Mouse (Mus musculus) Patski (cell line): ENCODE data around the gene Lrrc28. TPM values are rescaled to one million over a fixed set of nuclear protein-coding genes. Genes with fewer than 3 reads are reported as not detected.
"Not testable (repeated sequence)": the region's sequence is repeated elsewhere in the genome, so short reads cannot be mapped to it uniquely, and the experiment has no call there.

Source experiments
- ATAC-seq: fragments of 100-300 bp; one replicate; pipeline ENCODE4 v1.8.0; 2021
- CTCF ChIA-PET: fragments of 350-600 bp; sonication (Branson Sonifier 250); formaldehyde crosslinking; loops from one replicate; lab custom pipeline; 2022; ENCODE audit warnings: inconsistent platforms; lab: Charles Lee
- POLR2A ChIA-PET: fragments of 350-600 bp; sonication (Branson Sonifier 250); formaldehyde crosslinking; loops from one replicate; lab custom pipeline; 2022; ENCODE audit warnings: antibody characterized with exemption, inconsistent platforms; lab: Charles Lee
- DNase-seq: peaks from one replicate; pipeline ENCODE4 v3.0.0-alpha.2; 2011; ENCODE audit warnings: low read depth, low spot score
- H3K27me3 ChIP-seq: fragments of 371-371 bp; one replicate; pipeline ENCODE4 v1.5.1; 2021
- CTCF ChIP-seq: fragments of 100-300 bp; IDR thresholded peaks from one replicate; pipeline ENCODE4 v1.5.1; 2021
- in situ Hi-C: fragments of 300-500 bp; cut with MboI; formaldehyde crosslinking; loops from 3 replicates; pipeline ENCODE4 v1.11.1; 2018; ENCODE audit warnings: low pct_unique_long_range_greater_than_20kb, mixed read lengths
- polyA plus RNA-seq: library from polyadenylated mRNA; unstranded; gene quantifications from one replicate; pipeline ENCODE4 v1.2.3, GENCODE M21; 2021

The Lrrc28 gene
- polyA plus RNA-seq, 1 experiment from 2014 or later = 13.0 TPM

GRCm38 (mm10) chr7:67528063-67528811 is 116.8 kb downstream of the Lrrc28 start:
- CTCF ChIA-PET = interaction anchor here (1.0 kb wide), 1 partner anchor 144 kb away, joined by 3 read pairs; no protein-coding TSS in a partner anchor

GRCm38 (mm10) chr7:67525886-67526580 is 119.0 kb downstream of the Lrrc28 start:
- CTCF ChIA-PET = no interaction called here
- in situ Hi-C loops = no loop called here
- TF ChIP-seq CTCF = no peak
- H3K27me3 ChIP-seq = no peaks in the 10 kb centered on the region
- POLR2A ChIA-PET = interaction anchor here (0.7 kb wide), 1 partner anchor 29 kb away, joined by 3 read pairs; no protein-coding TSS in a partner anchor
- DNase-seq (no peak), ATAC-seq (no peak)

More at GRCm38 (mm10) chr7:67528063-67528811, 116.8 kb downstream of the Lrrc28 start:
- no peaks in the 10 kb centered on the region for H3K27me3 ChIP-seq
- POLR2A ChIA-PET = interaction anchor here (0.6 kb wide), 1 partner anchor 142 kb away, joined by 3 read pairs; no protein-coding TSS in a partner anchor
- TF ChIP-seq CTCF = no peak
- no peak for ATAC-seq
- in situ Hi-C loops = no loop called here
- DNase-seq = no peak

- CTCF ChIA-PET, DNase-seq, in situ Hi-C loops, H3K27me3 ChIP-seq, POLR2A ChIA-PET, ATAC-seq: not testable (repeated sequence)
These were observed 121.0 kb downstream of the Lrrc28 start for GRCm38 (mm10) chr7:67524069-67524468.

GRCm38 (mm10) chr7:67523400-67523799 is 121.7 kb downstream of the Lrrc28 start:
- ChIA-PET POLR2A (no interaction called here), CTCF (interaction anchor here (0.9 kb wide), 1 partner anchor 14 kb away, joined by 5 read pairs; no protein-coding TSS in a partner anchor)

GRCm38 (mm10) chr7:67521731-67522130 is 123.3 kb downstream of the Lrrc28 start:
- in situ Hi-C loops, DNase-seq, CTCF ChIA-PET, POLR2A ChIA-PET, ATAC-seq, H3K27me3 ChIP-seq: not testable (repeated sequence)

More at GRCm38 (mm10) chr7:67523400-67523799, 121.7 kb downstream of the Lrrc28 start:
- DNase-seq (no peak), ATAC-seq (no peak)
- in situ Hi-C loops = no loop called here
- H3K27me3 ChIP-seq = no peaks in the 10 kb centered on the region
- TF ChIP-seq CTCF = no peak

GRCm38 (mm10) chr7:67520959-67521358 is 124.1 kb downstream of the Lrrc28 start:
- in situ Hi-C loops = no loop called here
- DNase-seq = no peak
- H3K27me3 ChIP-seq = no peaks in the 10 kb centered on the region
- ChIA-PET CTCF (interaction anchor here (1.7 kb wide), 1 partner anchor 15 kb away, joined by 5 read pairs; no protein-coding TSS in a partner anchor), POLR2A (no interaction called here)
- no peak for ATAC-seq
- peak; percentile 47 for TF ChIP-seq CTCF

GRCm38 (mm10) chr7:67520001-67520400 is 125.1 kb downstream of the Lrrc28 start:
- ChIA-PET CTCF (interaction anchor here (1.3 to 1.7 kb wide), 4 partner anchors 14 to 276 kb away, joined by 3 to 5 read pairs (median 4); no protein-coding TSS in a partner anchor), POLR2A (no interaction called here)
- in situ Hi-C loops = no loop called here

GRCm38 (mm10) chr7:67515621-67516020 is 129.4 kb downstream of the Lrrc28 start:
- CTCF ChIA-PET = interaction anchor here (1.2 kb wide), 1 partner anchor 146 kb away, joined by 3 read pairs; no protein-coding TSS in a partner anchor
- ATAC-seq = no peak
- TF ChIP-seq CTCF = no peak
- H3K27me3 ChIP-seq = no peaks in the 10 kb centered on the region
- in situ Hi-C loops = no loop called here
- POLR2A ChIA-PET = no interaction called here
- DNase-seq = no peak

More at GRCm38 (mm10) chr7:67520001-67520400, 125.1 kb downstream of the Lrrc28 start:
- DNase-seq = no peak
- TF ChIP-seq CTCF = no peak
- no peak for ATAC-seq
- H3K27me3 ChIP-seq = no peaks in the 10 kb centered on the region

GRCm38 (mm10) chr7:67514893-67515292 is 130.2 kb downstream of the Lrrc28 start:
- CTCF ChIA-PET = interaction anchor here (2.6 kb wide), 1 partner anchor 13 kb away, joined by 9 read pairs; no protein-coding TSS in a partner anchor
- TF ChIP-seq CTCF = no peak
- POLR2A ChIA-PET = no interaction called here
- no peak for ATAC-seq
- no peak for DNase-seq
- no peaks in the 10 kb centered on the region for H3K27me3 ChIP-seq
- in situ Hi-C loops = no loop called here

GRCm38 (mm10) chr7:67514380-67514779 is 130.7 kb downstream of the Lrrc28 start:
- no peak for TF ChIP-seq CTCF
- ChIA-PET POLR2A (no interaction called here), CTCF (interaction anchor here (1.0 to 2.6 kb wide), 2 partner anchors 11 to 13 kb away, joined by 4 to 9 read pairs; no protein-coding TSS in a partner anchor)
- in situ Hi-C loops = no loop called here
- ATAC-seq = no peak
- DNase-seq = no peak
- no peaks in the 10 kb centered on the region for H3K27me3 ChIP-seq
